Mouse (Mus musculus) ES-Bruce4 (cell line): ENCODE measurements at regions not wholly inside any gene's neighbourhood (a gene's known extent, or its start where the extent isn't known, plus 50 kb on each side); places are given as distances from the start of the nearest gene placed in this dataset.

Experiments used
- H3K27ac ChIP-seq: 2 replicates; pipeline ENCODE4 v1.5.1; 2012; ENCODE audit warnings: low read length, inconsistent platforms; ENCODE audit not compliant: insufficient read depth
- H3K27me3 ChIP-seq: 2 replicates; pipeline ENCODE4 v1.6.1; 2012; ENCODE audit warnings: mild to moderate bottlenecking, low read length, inconsistent platforms; ENCODE audit not compliant: control insufficient read depth, poor library complexity, insufficient read depth, severe bottlenecking
- H3K36me3 ChIP-seq: 2 replicates; pipeline ENCODE4 v1.6.1; 2012; ENCODE audit warnings: inconsistent platforms, mild to moderate bottlenecking, low read length, moderate library complexity; ENCODE audit not compliant: control insufficient read depth, poor library complexity, insufficient read depth, severe bottlenecking
- H3K4me1 ChIP-seq: one replicate; pipeline ENCODE4 v1.8.1; 2011; ENCODE audit warnings: low read length; ENCODE audit not compliant: control insufficient read depth, insufficient read depth
- H3K4me3 ChIP-seq: 2 replicates; pipeline ENCODE4 v1.5.1; 2011; ENCODE audit warnings: low read depth, mild to moderate bottlenecking, low read length
- H3K9ac ChIP-seq: 2 replicates; pipeline ENCODE4 v1.6.1; 2012; ENCODE audit warnings: low read depth, mild to moderate bottlenecking, inconsistent platforms; ENCODE audit not compliant: poor library complexity, severe bottlenecking
- H3K9me3 ChIP-seq: replicated peaks from 2 replicates; pipeline ENCODE4 v1.6.1; 2012; ENCODE audit warnings: mild to moderate bottlenecking, low read length, inconsistent platforms; ENCODE audit not compliant: control insufficient read depth, poor library complexity, insufficient read depth, severe bottlenecking
- CTCF ChIP-seq: IDR thresholded peaks from one replicate; pipeline ENCODE4 v1.8.1; 2011; ENCODE audit warnings: low read depth, low read length
- EP300 ChIP-seq: IDR thresholded peaks from 2 replicates; pipeline ENCODE4 v1.6.1; 2011; ENCODE audit warnings: low read depth, low read length; ENCODE audit not compliant: insufficient read depth
- POLR2A ChIP-seq: IDR thresholded peaks from one replicate; pipeline ENCODE4 v1.8.1; 2011; ENCODE audit warnings: low read length; ENCODE audit not compliant: insufficient read depth

GRCm38 (mm10) chr15:70982719-70983118 lies 2851.6 kb upstream of the Gm6569 start:
- no peaks in the 10 kb centered on the region for H3K4me1 ChIP-seq
- no peaks in the 10 kb centered on the region for H3K36me3 ChIP-seq
- TF ChIP-seq EP300 (no peak), POLR2A (no peak), CTCF (no peak)
- H3K27ac ChIP-seq, result no peak overlapping the region
- no peaks in the 10 kb centered on the region for H3K9me3 ChIP-seq
- no peaks in the 10 kb centered on the region for H3K27me3 ChIP-seq
- H3K4me3 ChIP-seq, result no peak overlapping the region
- no peak overlapping the region for H3K9ac ChIP-seq

- TF ChIP-seq POLR2A (no peak), CTCF (no peak), EP300 (no peak)
- no peak overlapping the region for H3K4me3 ChIP-seq
Observed at GRCm38 (mm10) chr15:70987973-70988570, 2846.3 kb upstream of the Gm6569 start.

DNA sequence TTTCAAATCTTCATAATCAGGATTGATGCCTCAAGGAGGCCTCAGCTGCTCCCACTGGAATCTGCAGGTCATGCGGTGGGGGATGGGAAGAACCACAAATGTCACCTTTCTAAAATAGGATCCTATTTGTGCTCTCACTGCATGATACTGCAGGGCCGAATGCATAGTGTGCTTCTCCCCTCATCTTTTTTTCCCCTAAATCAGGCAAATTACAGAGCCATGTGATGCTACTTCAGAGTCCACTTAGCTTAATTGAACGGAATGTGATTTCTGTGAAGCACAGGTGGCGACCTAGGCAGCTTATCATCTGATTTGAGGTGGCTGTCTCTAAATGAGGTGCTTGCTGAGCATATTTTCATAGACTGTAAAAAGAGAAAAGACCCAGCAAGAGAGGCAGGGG lies 2841.0 kb upstream of the Gm6569 start:
- H3K9me3 ChIP-seq, result no peaks in the 10 kb centered on the region
- no peaks in the 10 kb centered on the region for H3K36me3 ChIP-seq
- H3K4me3 ChIP-seq, result no peak overlapping the region
- no peaks in the 10 kb centered on the region for H3K4me1 ChIP-seq
- no peak overlapping the region for H3K9ac ChIP-seq
- H3K27ac ChIP-seq, result no peak overlapping the region
- TF ChIP-seq EP300 (no peak), POLR2A (no peak), CTCF (no peak)
- H3K27me3 ChIP-seq, result no peaks in the 10 kb centered on the region

More at GRCm38 (mm10) chr15:70987973-70988570, 2846.3 kb upstream of the Gm6569 start:
- Histone ChIP-seq H3K9ac (no peak overlapping the region), H3K27ac (no peak overlapping the region), H3K27me3 (no peaks in the 10 kb centered on the region), H3K9me3 (no peaks in the 10 kb centered on the region), H3K4me1 (no peaks in the 10 kb centered on the region), H3K36me3 (no peaks in the 10 kb centered on the region)

- TF ChIP-seq CTCF (no peak), POLR2A (no peak), EP300 (no peak)
- Histone ChIP-seq H3K4me1 (no peaks in the 10 kb centered on the region), H3K9me3 (no peaks in the 10 kb centered on the region), H3K27ac (no peak overlapping the region), H3K9ac (no peak overlapping the region), H3K27me3 (no peaks in the 10 kb centered on the region), H3K36me3 (no peaks in the 10 kb centered on the region), H3K4me3 (no peak overlapping the region)
Observed at GRCm38 (mm10) chr15:71010362-71010761, 2824.0 kb upstream of the Gm6569 start.

- Histone ChIP-seq H3K36me3 (no peaks in the 10 kb centered on the region), H3K27ac (no peak overlapping the region), H3K9me3 (no peaks in the 10 kb centered on the region), H3K4me1 (no peaks in the 10 kb centered on the region), H3K27me3 (no peaks in the 10 kb centered on the region), H3K9ac (no peak overlapping the region), H3K4me3 (no peak overlapping the region)
- TF ChIP-seq EP300 (no peak), POLR2A (no peak), CTCF (no peak)
Observed at GRCm38 (mm10) chr15:71010773-71011172, 2823.6 kb upstream of the Gm6569 start.

GRCm38 (mm10) chr15:71054251-71054852 lies 2780.0 kb upstream of the Gm6569 start:
- Histone ChIP-seq H3K27me3 (no peaks in the 10 kb centered on the region), H3K9me3 (no peaks in the 10 kb centered on the region), H3K9ac (no peak overlapping the region), H3K36me3 (no peaks in the 10 kb centered on the region), H3K4me1 (no peaks in the 10 kb centered on the region), H3K4me3 (no peak overlapping the region), H3K27ac (no peak overlapping the region)
- no peak for TF ChIP-seq CTCF
- no peak for TF ChIP-seq EP300
- TF ChIP-seq POLR2A, result no peak
